Mouse (Mus musculus) myocyte (in vitro differentiated cells): ENCODE results near the gene Aff3.

Experiments
- E2F4 ChIP-seq: IDR thresholded peaks from one replicate; pipeline ENCODE4 v1.6.1; 2011; ENCODE audit warnings: mild to moderate bottlenecking, control low read depth, moderate library complexity; ENCODE audit not compliant: insufficient read depth
- TCF12 ChIP-seq: IDR thresholded peaks from one replicate; pipeline ENCODE4 v1.6.1; 2011; ENCODE audit warnings: mild to moderate bottlenecking, control low read depth; ENCODE audit not compliant: poor library complexity, insufficient read depth, severe bottlenecking

GRCm38 (mm10) chr1:38690471-38690870 is 25.7 kb upstream of the Aff3 start:
- no peak for TF ChIP-seq E2F4
- no peak for TF ChIP-seq TCF12
